Mouse (Mus musculus): ENCODE results near the gene Jph2. TPM values are rescaled to one million over a fixed set of nuclear protein-coding genes. Genes with fewer than 3 reads are reported as not detected.

Gene Jph2
- total and polyA plus RNA-seq, 3 experiments, result 0.04 to 0.19 TPM; not detected in 1

DNA sequence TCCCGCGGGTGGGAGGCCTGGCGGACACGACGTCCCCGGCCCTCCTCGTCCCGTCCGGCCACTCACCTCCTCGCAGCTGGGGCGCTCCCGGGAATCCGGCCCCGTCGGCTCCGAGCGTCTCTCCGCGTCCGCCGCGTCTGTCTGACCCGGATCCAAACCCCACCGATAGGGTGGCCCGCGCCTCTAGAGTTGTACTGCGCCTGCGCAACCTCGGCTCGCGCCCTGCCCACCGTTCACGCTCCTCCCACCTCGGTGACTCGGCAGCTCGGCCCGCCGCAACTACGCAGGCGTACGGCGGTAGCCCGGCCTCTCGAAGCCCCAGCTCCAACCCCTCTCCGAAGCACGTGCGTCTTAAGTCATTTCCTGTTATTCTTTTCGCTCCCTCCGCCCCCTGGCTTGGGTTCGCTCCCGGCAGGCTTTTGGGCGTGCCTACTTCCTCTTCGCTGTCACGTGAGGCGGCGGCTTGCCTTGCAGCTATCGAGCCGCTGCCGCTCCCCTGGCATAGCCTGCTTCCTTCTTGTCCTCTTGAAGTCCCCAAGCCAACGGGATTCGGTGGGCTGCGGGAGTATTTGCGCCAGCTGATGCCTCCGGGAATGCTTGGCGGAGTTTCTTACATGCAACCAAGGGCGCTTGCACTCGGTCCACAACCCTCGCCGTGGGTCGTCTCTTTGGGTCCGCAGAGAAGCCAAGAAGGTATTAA, 21.7 kb upstream of the Jph2 start:
- Histone ChIP-seq H3K36me3 (ENCODE audit: control insufficient read depth in 1 of 2, insufficient read depth in 2 of 2, low read length in 2 of 2) (peaks cover 6 to 31% of the 10 kb centered on the region in 2 experiments), H3K4me3 (ENCODE audit: control insufficient read depth in 1 of 2, insufficient read depth in 1 of 2, low read depth in 2 of 2, low read length in 2 of 2) (peak overlapping the region; percentile 79 to 95), H3K27ac (ENCODE audit: control insufficient read depth, low read depth, low read length) (peak overlapping the region; percentile 77), H3K27me3 (ENCODE audit: control insufficient read depth in 1 of 2, insufficient read depth in 2 of 2, low read length in 2 of 2) (no peaks in the 10 kb centered on the region), H3K9ac (ENCODE audit: control insufficient read depth, low read depth, low read length, poor library complexity, severe bottlenecking) (peak overlapping the region; percentile 91), H3K79me2 (ENCODE audit: control insufficient read depth, insufficient read depth, low read length, poor library complexity) (peaks cover 42% of the 10 kb centered on the region), H3K4me1 (ENCODE audit: control insufficient read depth in 1 of 2, insufficient read depth in 2 of 2, low read length in 2 of 2) (peaks cover 6 to 13% of the 10 kb centered on the region in 2 experiments), H3K9me3 (replicated peaks; ENCODE audit: insufficient read depth, low read length) (no peaks in the 10 kb centered on the region)
- DNase-seq (ENCODE audit: low read depth, low spot score), result peak; percentile 99
- no peak for TF ChIP-seq TBP (IDR thresholded peaks at IDR 0.05; ENCODE audit: low read depth, low read length)
- peak; percentile 84 for TF ChIP-seq ELF1 (IDR thresholded peaks at IDR 0.05; ENCODE audit: low read depth, low read length)
- TF ChIP-seq POLR2A (IDR thresholded peaks at IDR 0.05; ENCODE audit: control insufficient read depth in 1 of 2, insufficient read depth in 1 of 2, low read depth in 1 of 2, low read length in 2 of 2, poor library complexity in 1 of 2), result peak; percentile 77 to 82
- TF ChIP-seq BHLHE40 (IDR thresholded peaks at IDR 0.05; ENCODE audit: borderline replicate concordance, low read depth, low read length), result peak; percentile 99
- peak; percentile 81 for TF ChIP-seq HCFC1 (IDR thresholded peaks at IDR 0.05; ENCODE audit: low read depth, low read length)
- no peak for TF ChIP-seq MEF2A (IDR thresholded peaks at IDR 0.05; ENCODE audit: extremely low read depth, insufficient replicate concordance, low read depth, low read length, poor library complexity, severe bottlenecking)
- peak; percentile 97 for TF ChIP-seq MXI1 (IDR thresholded peaks at IDR 0.05; ENCODE audit: low read depth, low read length)
- peak; percentile 93 for TF ChIP-seq MYC (IDR thresholded peaks at IDR 0.05; ENCODE audit: low read depth, low read length)
- TF ChIP-seq POLR2AphosphoS2 (IDR thresholded peaks at IDR 0.05; ENCODE audit: low read length), result peak; percentile 86
- TF ChIP-seq GATA1 (IDR thresholded peaks at IDR 0.05; ENCODE audit: low read depth, low read length), result no peak
- TF ChIP-seq TAL1 (IDR thresholded peaks at IDR 0.05; ENCODE audit: low read length), result no peak
- peak; percentile 100 for TF ChIP-seq MAX (IDR thresholded peaks at IDR 0.05; ENCODE audit: low read length)
- TF ChIP-seq USF2 (IDR thresholded peaks at IDR 0.05; ENCODE audit: borderline replicate concordance in 1 of 2, insufficient read depth in 1 of 2, low read depth in 1 of 2, low read length in 2 of 2), result peak; percentile 73 to 91
- TF ChIP-seq UBTF (IDR thresholded peaks at IDR 0.05; ENCODE audit: borderline replicate concordance, insufficient read depth, low read depth, low read length), result no peak
- no peak for TF ChIP-seq GABPA (IDR thresholded peaks at IDR 0.05; ENCODE audit: low read depth, low read length)
- peak; percentile 98 for TF ChIP-seq SIN3A (IDR thresholded peaks at IDR 0.05; ENCODE audit: low read length)
- no peak for TF ChIP-seq MYB (IDR thresholded peaks at IDR 0.05; ENCODE audit: low read depth, low read length)
- no peak for TF ChIP-seq MAFK (IDR thresholded peaks at IDR 0.05; ENCODE audit: borderline replicate concordance, low read depth, low read length)
- TF ChIP-seq ZC3H11A (IDR thresholded peaks at IDR 0.05; ENCODE audit: low read depth, low read length), result no peak
- 0 out of 2 replicates have a peak, but pooled peaks have one; percentile 18 for TF ChIP-seq KAT2A (conservative IDR thresholded peaks at IDR 0.05; ENCODE audit: low read depth, low read length)
- TF ChIP-seq RCOR1 (IDR thresholded peaks at IDR 0.05; ENCODE audit: low read depth, low read length), result no peak
- TF ChIP-seq RAD21 (IDR thresholded peaks at IDR 0.05; ENCODE audit: low read depth, low read length), result no peak
- no peak for TF ChIP-seq CHD2 (IDR thresholded peaks at IDR 0.05; ENCODE audit: low read length)
- no peak for TF ChIP-seq SMC3 (IDR thresholded peaks at IDR 0.05; ENCODE audit: low read depth, low read length)
- no peak for TF ChIP-seq CHD1 (IDR thresholded peaks at IDR 0.05; ENCODE audit: low read depth, low read length)
- TF ChIP-seq ZKSCAN1 (IDR thresholded peaks at IDR 0.05; ENCODE audit: low read depth, low read length), result no peak
- no peak for TF ChIP-seq CTCF (IDR thresholded peaks at IDR 0.05 in 2 of 3, conservative IDR thresholded peaks at IDR 0.05 in 1 of 3; ENCODE audit: control insufficient read depth in 1 of 3, insufficient read depth in 1 of 3, low read depth in 2 of 3, low read length in 3 of 3, poor library complexity in 1 of 3, severe bottlenecking in 1 of 3)
- TF ChIP-seq ZNF384 (IDR thresholded peaks at IDR 0.05; ENCODE audit: low read depth, low read length), result no peak
- no peak for TF ChIP-seq POLR2AphosphoS5 (IDR thresholded peaks at IDR 0.05; ENCODE audit: borderline replicate concordance, low read depth, low read length)
- TF ChIP-seq ETS1 (IDR thresholded peaks at IDR 0.05; ENCODE audit: low read depth, low read length), result peak; percentile 84
- peak; percentile 99 for TF ChIP-seq USF1 (IDR thresholded peaks at IDR 0.05; ENCODE audit: low read depth, low read length)
- peak; percentile 8; the same call in 1 of the 2 replicates for TF ChIP-seq TCF12 (IDR thresholded peaks at IDR 0.05; ENCODE audit: low read depth, low read length)
- TF ChIP-seq MAZ (IDR thresholded peaks at IDR 0.05; ENCODE audit: low read depth, low read length), result peak; percentile 85; the same call in 1 of the 2 replicates
- peak; percentile 79 for TF ChIP-seq ZMIZ1 (IDR thresholded peaks at IDR 0.05; ENCODE audit: low read depth, low read length)
- TF ChIP-seq E2F4 (IDR thresholded peaks at IDR 0.05; ENCODE audit: borderline replicate concordance, low read depth, low read length), result no peak
- TF ChIP-seq NELFE (IDR thresholded peaks at IDR 0.05; ENCODE audit: low read depth, low read length), result peak; percentile 78
- TF ChIP-seq JUND (IDR thresholded peaks at IDR 0.05; ENCODE audit: low read depth, low read length), result no peak
